Mouse (Mus musculus) liver, embryonic 12.5 days (tissue): ENCODE data around the gene Gm21095. TPM values are rescaled to one million over a fixed set of nuclear protein-coding genes. Genes with fewer than 3 reads are reported as not detected.
"Not testable (repeated sequence)": the region's sequence is repeated elsewhere in the genome, so short reads cannot be mapped to it uniquely, and the experiment has no call there.

Experiments
- ATAC-seq: fragments of 200-750 bp; cut with Nextera tagmentation; 2 replicates; pipeline ENCODE4 v1.8.0; 2017; ENCODE audit warnings: moderate number of reproducible peaks, mild to moderate bottlenecking, moderate library complexity
- H3K27ac ChIP-seq: fragments of 300-500 bp; sonication (generic); 2 replicates; pipeline ENCODE4 v1.5.1; 2016; ENCODE audit warnings: mild to moderate bottlenecking
- H3K27me3 ChIP-seq: fragments of 300-500 bp; sonication (generic); replicated peaks from 2 replicates; pipeline ENCODE4 v1.6.1; 2016; ENCODE audit warnings: mild to moderate bottlenecking, moderate library complexity
- H3K36me3 ChIP-seq: fragments of 300-500 bp; sonication (generic); 2 replicates; pipeline ENCODE4 v1.6.1; 2016; ENCODE audit warnings: mild to moderate bottlenecking, moderate library complexity
- H3K4me1 ChIP-seq: fragments of 300-500 bp; sonication (generic); 2 replicates; pipeline ENCODE4 v1.6.1; 2016
- H3K4me2 ChIP-seq: fragments of 300-500 bp; sonication (generic); 2 replicates; pipeline ENCODE4 v1.6.1; 2016; ENCODE audit warnings: mild to moderate bottlenecking, moderate library complexity
- H3K4me3 ChIP-seq: fragments of 300-500 bp; sonication (generic); 2 replicates; pipeline ENCODE4 v1.5.1; 2016; ENCODE audit warnings: mild to moderate bottlenecking, moderate library complexity
- H3K9ac ChIP-seq: fragments of 300-500 bp; sonication (generic); 2 replicates; pipeline ENCODE4 v1.6.1; 2016; ENCODE audit warnings: mild to moderate bottlenecking, moderate library complexity
- H3K9me3 ChIP-seq: fragments of 300-500 bp; sonication (generic); replicated peaks from 2 replicates; pipeline ENCODE4 v1.6.1; 2016; ENCODE audit warnings: mild to moderate bottlenecking, moderate library complexity
- WGBS: fragments of 180-500 bp; shearing (Covaris S2); methylation state at CpG from one replicate; pipeline ENCODE4 v1.1.7; 2016; ENCODE audit not compliant: insufficient replicate concordance; 5-methylcytosine and 5-hydroxymethylcytosine counted together
- polyA plus RNA-seq: library from polyadenylated mRNA; unstranded; fragments of >200 nt; fragmentation: Nextera tagmentation; extraction: Ambion mirVana; gene quantifications from 2 replicates; pipeline ENCODE4 v1.2.1, GENCODE M21; 2016

The Gm21095 gene
- polyA plus RNA-seq: not detected in 2 replicates

DNA sequence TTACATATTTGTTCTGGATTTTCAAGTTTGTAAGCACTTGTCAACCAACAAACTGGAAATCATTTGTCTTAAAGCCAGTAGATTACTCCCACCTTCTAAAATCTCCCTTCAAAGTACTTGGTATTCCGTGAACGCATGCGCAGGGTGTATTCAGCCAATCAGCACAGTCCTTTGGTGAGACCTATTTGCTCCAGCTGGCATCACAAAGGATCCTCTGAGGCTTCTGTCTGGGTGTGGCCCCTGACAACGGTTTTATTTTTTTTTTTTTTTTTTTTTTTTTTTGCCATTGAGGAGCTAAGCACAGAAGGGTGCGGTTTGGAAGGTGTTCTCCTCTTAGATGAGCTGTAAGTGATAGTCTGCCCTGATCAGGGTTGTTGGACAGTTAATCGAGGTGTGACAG, at the start of gene Gm21095:
Gene Gm21095 (plus strand): TSS at position 301 of the 400 bp plus-strand sequence.
- WGBS: no CpG with 5 or more reads among the region's 6 CpGs
- H3K4me1 ChIP-seq: not testable (repeated sequence)

More for the DNA sequence above, at the start of gene Gm21095:
- not testable (repeated sequence) for H3K4me3 ChIP-seq, H3K9me3 ChIP-seq, H3K36me3 ChIP-seq, H3K9ac ChIP-seq, H3K4me2 ChIP-seq, H3K27ac ChIP-seq, ATAC-seq, H3K27me3 ChIP-seq
